Mouse (Mus musculus): ENCODE data around the gene Hunk. TPM values are rescaled to one million over a fixed set of nuclear protein-coding genes. Genes with fewer than 3 reads are reported as not detected.

Hunk gene
- total and polyA plus RNA-seq, 3 experiments: 0.44 to 0.59 (median 0.53) TPM

GRCm38 (mm10) chr16:90497749-90498464 is 112.1 kb downstream of the Hunk start:
- intact Hi-C loops (cut with DNase I): no loop called here
- H3K27ac ChIP-seq: no peak overlapping the region
- DNase-seq: no peak
- no peaks in the 10 kb centered on the region for H3K79me2 ChIP-seq (replicated peaks; ENCODE audit: control insufficient read depth, insufficient read depth, low read length)
- H3K4me1 ChIP-seq (ENCODE audit: control insufficient read depth, insufficient read depth, low read length): no peaks in the 10 kb centered on the region
- 85% methylated on average over 16 of the region's 16 CpGs for WGBS
- H3K27me3 ChIP-seq (ENCODE audit: control insufficient read depth, insufficient read depth, low read length): no peaks in the 10 kb centered on the region
- no peak overlapping the region for H3K9ac ChIP-seq (ENCODE audit: low read depth, low read length)
- H3K4me3 ChIP-seq: no peak overlapping the region
- H3K36me3 ChIP-seq (ENCODE audit: control insufficient read depth, insufficient read depth, low read length): no peaks in the 10 kb centered on the region
- TF ChIP-seq EP300 (IDR thresholded peaks at IDR 0.05; ENCODE audit: insufficient read depth, low read depth, low read length) (no peak), POLR2A (IDR thresholded peaks at IDR 0.05; ENCODE audit: insufficient read depth, low read depth, low read length) (no peak), CTCF (IDR thresholded peaks at IDR 0.05) (no peak)

DNA sequence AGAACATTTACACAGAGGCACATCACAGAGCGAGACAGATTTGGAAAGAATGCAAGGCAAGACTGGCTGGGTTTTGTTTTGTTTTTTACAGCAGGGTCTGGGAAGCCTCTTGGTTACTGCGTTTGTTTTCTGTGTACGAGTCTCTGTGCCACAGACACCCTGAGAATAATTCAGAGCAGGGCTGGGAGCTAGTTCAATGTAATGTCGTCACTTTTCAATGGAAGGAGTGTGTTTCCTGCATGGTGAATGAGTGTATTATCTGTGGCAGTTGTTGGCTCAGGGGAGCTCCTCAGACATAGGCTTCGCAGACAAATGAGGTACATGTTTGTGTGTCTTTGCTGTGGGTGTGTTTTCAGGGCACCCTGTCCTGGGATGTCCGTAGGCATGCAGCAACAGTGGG is 115.0 kb downstream of the Hunk start:
- no peak overlapping the region for H3K4me3 ChIP-seq
- intact Hi-C loops (cut with DNase I): no loop called here
- H3K9ac ChIP-seq (ENCODE audit: low read depth, low read length): no peak overlapping the region
- no peak for TF ChIP-seq POLR2A (IDR thresholded peaks at IDR 0.05; ENCODE audit: insufficient read depth, low read depth, low read length)
- TF ChIP-seq CTCF (IDR thresholded peaks at IDR 0.05): no peak
- TF ChIP-seq EP300 (IDR thresholded peaks at IDR 0.05; ENCODE audit: insufficient read depth, low read depth, low read length): no peak
- WGBS: 87% methylated on average over 6 of the region's 6 CpGs
- no peaks in the 10 kb centered on the region for H3K27me3 ChIP-seq (ENCODE audit: control insufficient read depth, insufficient read depth, low read length)
- H3K79me2 ChIP-seq (replicated peaks; ENCODE audit: control insufficient read depth, insufficient read depth, low read length): no peaks in the 10 kb centered on the region
- peaks cover 2% of the 10 kb centered on the region; the same call in 1 of the 2 replicates for H3K4me1 ChIP-seq (ENCODE audit: control insufficient read depth, insufficient read depth, low read length)
- H3K36me3 ChIP-seq (ENCODE audit: control insufficient read depth, insufficient read depth, low read length): no peaks in the 10 kb centered on the region
- no peak overlapping the region for H3K27ac ChIP-seq
- no peak for DNase-seq

GRCm38 (mm10) chr16:90505252-90505651 is 119.4 kb downstream of the Hunk start:
- H3K27me3 ChIP-seq (ENCODE audit: control insufficient read depth, insufficient read depth, low read length): no peaks in the 10 kb centered on the region

GRCm38 (mm10) chr16:90505680-90506079 is 119.9 kb downstream of the Hunk start:
- TF ChIP-seq EP300 (IDR thresholded peaks at IDR 0.05; ENCODE audit: insufficient read depth, low read depth, low read length): no peak
- no peak for TF ChIP-seq POLR2A (IDR thresholded peaks at IDR 0.05; ENCODE audit: insufficient read depth, low read depth, low read length)
- no peak for TF ChIP-seq CTCF (IDR thresholded peaks at IDR 0.05)

More at GRCm38 (mm10) chr16:90505252-90505651, 119.4 kb downstream of the Hunk start:
- H3K36me3 ChIP-seq (ENCODE audit: control insufficient read depth, insufficient read depth, low read length): no peaks in the 10 kb centered on the region
- WGBS: 78% methylated on average over 10 of the region's 10 CpGs
- DNase-seq: no peak
- H3K9ac ChIP-seq (ENCODE audit: low read depth, low read length): no peak overlapping the region
- no peak overlapping the region for H3K27ac ChIP-seq
- no peak for TF ChIP-seq POLR2A (IDR thresholded peaks at IDR 0.05; ENCODE audit: insufficient read depth, low read depth, low read length)
- no peak for TF ChIP-seq CTCF (IDR thresholded peaks at IDR 0.05)
- no peak for TF ChIP-seq EP300 (IDR thresholded peaks at IDR 0.05; ENCODE audit: insufficient read depth, low read depth, low read length)
- H3K4me1 ChIP-seq (ENCODE audit: control insufficient read depth, insufficient read depth, low read length): peaks cover 2% of the 10 kb centered on the region; the same call in 1 of the 2 replicates
- no peak overlapping the region for H3K4me3 ChIP-seq
- intact Hi-C loops (cut with DNase I): no loop called here
- no peaks in the 10 kb centered on the region for H3K79me2 ChIP-seq (replicated peaks; ENCODE audit: control insufficient read depth, insufficient read depth, low read length)

DNA sequence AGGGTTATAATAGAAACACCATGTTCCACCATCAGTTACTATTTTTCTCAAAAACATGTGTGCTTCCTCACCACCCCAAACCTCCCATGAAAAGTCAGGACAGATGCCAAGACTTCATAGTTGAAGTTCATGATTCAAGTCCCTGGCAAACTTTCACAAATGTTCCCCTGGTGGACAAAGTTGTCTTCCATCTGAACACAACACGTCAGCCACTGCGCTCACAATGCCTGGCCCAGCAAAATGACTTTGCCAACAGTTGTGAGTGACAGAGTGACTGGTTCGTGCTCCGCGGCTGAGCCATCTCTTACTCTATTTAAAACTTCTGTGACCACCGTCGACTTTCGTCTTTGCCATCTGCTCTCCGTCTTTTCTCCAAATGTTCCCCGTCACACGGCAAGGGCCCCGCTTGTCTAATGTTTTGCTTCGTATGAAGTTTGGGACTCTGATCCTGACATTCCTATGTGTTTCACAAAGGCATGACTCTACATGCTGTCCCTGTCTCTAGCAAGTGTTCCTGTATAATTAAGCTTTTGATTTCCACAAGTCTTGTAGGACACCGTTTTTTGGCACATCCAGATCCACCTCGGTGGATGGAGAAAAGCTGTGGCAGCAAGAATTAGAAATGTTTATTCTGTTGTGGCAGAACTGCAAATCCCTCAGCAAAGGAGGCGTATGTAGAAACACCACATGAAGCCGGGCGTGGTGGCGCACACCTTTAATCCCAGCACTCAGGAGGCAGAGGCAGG is 125.9 kb downstream of the Hunk start:
- H3K79me2 ChIP-seq (replicated peaks; ENCODE audit: control insufficient read depth, insufficient read depth, low read length): no peaks in the 10 kb centered on the region
- 76% methylated on average over 19 of the region's 19 CpGs for WGBS
- H3K4me1 ChIP-seq (ENCODE audit: control insufficient read depth, insufficient read depth, low read length): no peaks in the 10 kb centered on the region
- TF ChIP-seq POLR2A (IDR thresholded peaks at IDR 0.05; ENCODE audit: insufficient read depth, low read depth, low read length): no peak
- peak; percentile 47 for TF ChIP-seq CTCF (IDR thresholded peaks at IDR 0.05)
- intact Hi-C loops (cut with DNase I): no loop called here
- no peak overlapping the region for H3K27ac ChIP-seq
- H3K36me3 ChIP-seq (ENCODE audit: control insufficient read depth, insufficient read depth, low read length): no peaks in the 10 kb centered on the region
- no peaks in the 10 kb centered on the region for H3K27me3 ChIP-seq (ENCODE audit: control insufficient read depth, insufficient read depth, low read length)
- H3K4me3 ChIP-seq: no peak overlapping the region
- no peak overlapping the region for H3K9ac ChIP-seq (ENCODE audit: low read depth, low read length)
- peak; percentile 39 for DNase-seq

More at GRCm38 (mm10) chr16:90505680-90506079, 119.9 kb downstream of the Hunk start:
- DNase-seq: no peak
- Histone ChIP-seq H3K4me3 (no peak overlapping the region), H3K9ac (ENCODE audit: low read depth, low read length) (no peak overlapping the region), H3K79me2 (replicated peaks; ENCODE audit: control insufficient read depth, insufficient read depth, low read length) (no peaks in the 10 kb centered on the region), H3K27me3 (ENCODE audit: control insufficient read depth, insufficient read depth, low read length) (no peaks in the 10 kb centered on the region), H3K36me3 (ENCODE audit: control insufficient read depth, insufficient read depth, low read length) (no peaks in the 10 kb centered on the region), H3K4me1 (ENCODE audit: control insufficient read depth, insufficient read depth, low read length) (peaks cover 2% of the 10 kb centered on the region; the same call in 1 of the 2 replicates), H3K27ac (no peak overlapping the region)
- intact Hi-C loops (cut with DNase I): no loop called here
- WGBS: 76% methylated on average over 2 of the region's 2 CpGs

GRCm38 (mm10) chr16:90517041-90517440 is 131.2 kb downstream of the Hunk start:
- Histone ChIP-seq H3K27me3 (ENCODE audit: control insufficient read depth, insufficient read depth, low read length) (no peaks in the 10 kb centered on the region), H3K27ac (no peak overlapping the region), H3K4me1 (ENCODE audit: control insufficient read depth, insufficient read depth, low read length) (no peaks in the 10 kb centered on the region), H3K4me3 (no peak overlapping the region), H3K79me2 (replicated peaks; ENCODE audit: control insufficient read depth, insufficient read depth, low read length) (no peaks in the 10 kb centered on the region), H3K9ac (ENCODE audit: low read depth, low read length) (no peak overlapping the region), H3K36me3 (ENCODE audit: control insufficient read depth, insufficient read depth, low read length) (no peaks in the 10 kb centered on the region)
- 46% methylated on average over 9 of the region's 9 CpGs for WGBS
- TF ChIP-seq EP300 (IDR thresholded peaks at IDR 0.05; ENCODE audit: insufficient read depth, low read depth, low read length): no peak
- no peak for TF ChIP-seq POLR2A (IDR thresholded peaks at IDR 0.05; ENCODE audit: insufficient read depth, low read depth, low read length)
- TF ChIP-seq CTCF (IDR thresholded peaks at IDR 0.05): no peak
- intact Hi-C loops (cut with DNase I): no loop called here
- no peak for DNase-seq
